Mouse (Mus musculus) kidney, postnatal 36 days (tissue): ENCODE data around the gene Kctd15.

Source experiments
- DNase-seq, 2 experiments: peaks; one replicate each; pipeline ENCODE4 v3.0.0; 2021 to 2022; ENCODE audit warnings: mixed read lengths in 2 of 2

The Kctd15 gene

GRCm38 (mm10) chr7:34618141-34618890 is 38.2 kb downstream of the Kctd15 start:
- no peak for DNase-seq

GRCm38 (mm10) chr7:34616275-34616674 is 40.3 kb downstream of the Kctd15 start:
- peak; percentile 21 to 57 for DNase-seq

- DNase-seq = no peak
Measured at GRCm38 (mm10) chr7:34610445-34610844, 46.1 kb downstream of the Kctd15 start.

GRCm38 (mm10) chr7:34607334-34607970 is 49.1 kb downstream of the Kctd15 start:
- DNase-seq = no peak

- DNase-seq = peak in 1 of 2 experiments; percentile 7
Measured at GRCm38 (mm10) chr7:34606729-34607128, 49.8 kb downstream of the Kctd15 start.

GRCm38 (mm10) chr7:34606051-34606450 is 50.5 kb downstream of the Kctd15 start:
- peak in 1 of 2 experiments; percentile 25 for DNase-seq

- no peak for DNase-seq
Measured at GRCm38 (mm10) chr7:34598576-34598975, 58.0 kb downstream of the Kctd15 start.

- no peak for DNase-seq
Measured at GRCm38 (mm10) chr7:34597986-34598385, 58.5 kb downstream of the Kctd15 start.

- peak; percentile 15 to 35 for DNase-seq
Measured at GRCm38 (mm10) chr7:34596531-34597235, 59.8 kb downstream of the Kctd15 start.

- no peak for DNase-seq
Measured at GRCm38 (mm10) chr7:34595307-34595565, 61.3 kb downstream of the Kctd15 start.

GRCm38 (mm10) chr7:34594501-34595306 is 61.8 kb downstream of the Kctd15 start:
- peak; percentile 49 to 71 for DNase-seq

- DNase-seq = no peak
Measured at GRCm38 (mm10) chr7:34590711-34591110, 65.8 kb downstream of the Kctd15 start.
